Mouse (Mus musculus): ENCODE measurements around the gene Zfp449. TPM values are rescaled to one million over a fixed set of nuclear protein-coding genes. Genes with fewer than 3 reads are reported as not detected.

Zfp449 gene
- total and polyA plus RNA-seq, 2 experiments, result 0.10 to 0.37 TPM

GRCm38 (mm10) chrX:56404646-56405045 is 58.4 kb downstream of the Zfp449 start:
- TF ChIP-seq POLR2A (IDR thresholded peaks at IDR 0.05; ENCODE audit: extremely low read depth, insufficient read depth, low read length), result no peak
- TF ChIP-seq CTCF (IDR thresholded peaks at IDR 0.05; ENCODE audit: low read depth, low read length), result no peak
- 31% methylated on average over 2 of the region's 2 CpGs for WGBS
- no peak overlapping the region for H3K9ac ChIP-seq (ENCODE audit: low read depth, low read length)
- no peaks in the 10 kb centered on the region for H3K36me3 ChIP-seq (ENCODE audit: control insufficient read depth, insufficient read depth, low read length)
- H3K27ac ChIP-seq (replicated peaks; ENCODE audit: insufficient read depth, low read depth, low read length), result no peak overlapping the region
- no peaks in the 10 kb centered on the region for H3K79me2 ChIP-seq (ENCODE audit: control insufficient read depth, insufficient read depth, low read length)
- no peak overlapping the region for H3K4me3 ChIP-seq (ENCODE audit: insufficient read depth, low read depth, low read length)
- no peaks in the 10 kb centered on the region for H3K27me3 ChIP-seq (ENCODE audit: control insufficient read depth, insufficient read depth, low read length)
- H3K4me1 ChIP-seq (ENCODE audit: control insufficient read depth, insufficient read depth, low read length), result no peaks in the 10 kb centered on the region
- DNase-seq (ENCODE audit: extremely low read depth, low read depth, low spot score), result no peak

DNA sequence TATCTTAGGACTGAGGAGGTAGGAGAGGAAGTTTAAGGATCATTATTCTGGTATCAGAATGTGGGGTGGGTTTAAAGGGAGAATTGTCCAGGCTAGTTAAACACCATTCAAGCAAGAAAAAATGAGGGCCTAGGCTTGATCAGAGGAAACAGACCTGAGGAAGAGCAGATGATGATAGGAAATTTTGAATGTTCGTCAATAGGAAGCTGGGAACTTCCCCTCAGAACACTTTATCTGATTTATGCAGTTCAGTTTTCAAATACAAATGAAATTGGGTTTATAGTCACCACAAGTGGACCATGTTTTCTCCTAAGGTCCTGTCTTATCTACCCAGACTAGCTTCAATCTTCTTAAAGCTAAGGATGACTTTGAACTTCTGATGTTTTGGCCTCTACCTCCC is 59.3 kb downstream of the Zfp449 start:
- WGBS, result 50% methylated on average over 1 of the region's 1 CpGs
- Histone ChIP-seq H3K27me3 (ENCODE audit: control insufficient read depth, insufficient read depth, low read length) (no peaks in the 10 kb centered on the region), H3K9ac (ENCODE audit: low read depth, low read length) (no peak overlapping the region), H3K79me2 (ENCODE audit: control insufficient read depth, insufficient read depth, low read length) (no peaks in the 10 kb centered on the region), H3K36me3 (ENCODE audit: control insufficient read depth, insufficient read depth, low read length) (no peaks in the 10 kb centered on the region), H3K4me3 (ENCODE audit: insufficient read depth, low read depth, low read length) (no peak overlapping the region), H3K4me1 (ENCODE audit: control insufficient read depth, insufficient read depth, low read length) (no peaks in the 10 kb centered on the region), H3K27ac (replicated peaks; ENCODE audit: insufficient read depth, low read depth, low read length) (no peak overlapping the region)
- no peak for TF ChIP-seq POLR2A (IDR thresholded peaks at IDR 0.05; ENCODE audit: extremely low read depth, insufficient read depth, low read length)
- no peak for TF ChIP-seq CTCF (IDR thresholded peaks at IDR 0.05; ENCODE audit: low read depth, low read length)
- DNase-seq (ENCODE audit: extremely low read depth, low read depth, low spot score), result no peak

DNA sequence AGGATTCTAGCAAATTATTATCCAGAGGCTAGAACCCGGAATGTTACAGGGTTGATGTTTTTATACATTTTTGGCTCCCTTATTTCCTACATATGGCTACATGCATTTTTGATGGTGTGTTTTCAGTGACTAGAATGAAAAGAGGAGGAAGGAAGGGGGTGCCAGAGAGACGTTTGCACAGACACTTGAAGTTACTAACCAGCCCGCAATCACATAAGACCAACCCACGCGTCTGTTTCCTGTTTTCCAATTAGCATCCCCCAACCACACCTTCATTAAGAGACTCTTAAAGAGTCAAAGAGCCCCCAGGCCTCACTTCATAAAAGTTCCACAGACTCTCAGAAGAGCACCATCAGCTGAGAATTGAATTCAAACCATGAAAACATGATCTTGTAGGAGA is 59.9 kb downstream of the Zfp449 start:
- 68% methylated on average over 5 of the region's 5 CpGs for WGBS
- Histone ChIP-seq H3K36me3 (ENCODE audit: control insufficient read depth, insufficient read depth, low read length) (no peaks in the 10 kb centered on the region), H3K79me2 (ENCODE audit: control insufficient read depth, insufficient read depth, low read length) (no peaks in the 10 kb centered on the region), H3K27ac (replicated peaks; ENCODE audit: insufficient read depth, low read depth, low read length) (no peak overlapping the region), H3K4me3 (ENCODE audit: insufficient read depth, low read depth, low read length) (no peak overlapping the region), H3K4me1 (ENCODE audit: control insufficient read depth, insufficient read depth, low read length) (no peaks in the 10 kb centered on the region), H3K9ac (ENCODE audit: low read depth, low read length) (no peak overlapping the region), H3K27me3 (ENCODE audit: control insufficient read depth, insufficient read depth, low read length) (no peaks in the 10 kb centered on the region)
- no peak for TF ChIP-seq CTCF (IDR thresholded peaks at IDR 0.05; ENCODE audit: low read depth, low read length)
- no peak for TF ChIP-seq POLR2A (IDR thresholded peaks at IDR 0.05; ENCODE audit: extremely low read depth, insufficient read depth, low read length)
- no peak for DNase-seq (ENCODE audit: extremely low read depth, low read depth, low spot score)

Other genes with a start within 250 kb of the Zfp449 start
- 0.47 TPM in 1 of 2 replicates, not detected in the other for gene 3830403N18Rik, start 209.8 kb upstream of the Zfp449 start, total RNA-seq (2014; rRNA removed)
- not detected in 2 replicates for gene 3830403N18Rik, start 209.8 kb upstream of the Zfp449 start, polyA plus RNA-seq (2012; rRNA removed)
- not detected in 2 replicates for gene Gm773, start 133.5 kb upstream of the Zfp449 start, total RNA-seq (2014; rRNA removed)
- gene Gm773, start 133.5 kb upstream of the Zfp449 start, polyA plus RNA-seq (2012; rRNA removed), result not detected in 2 replicates
- gene Smim10l2a, start 28.2 kb downstream of the Zfp449 start, total RNA-seq (2014; rRNA removed), result 0.07 and 0.09 TPM in 2 replicates
- 0.05 and 0.12 TPM in 2 replicates for gene Smim10l2a, start 28.2 kb downstream of the Zfp449 start, polyA plus RNA-seq (2012; rRNA removed)
- gene Gm2174, start 101.6 kb downstream of the Zfp449 start, total RNA-seq (2014; rRNA removed), result not detected in 2 replicates
- not detected in 2 replicates for gene Gm2174, start 101.6 kb downstream of the Zfp449 start, polyA plus RNA-seq (2012; rRNA removed)
- 2.9 and 3.1 TPM in 2 replicates for gene Ints6l, start 108.5 kb downstream of the Zfp449 start, total RNA-seq (2014; rRNA removed)
- 0.81 and 1.2 TPM in 2 replicates for gene Ints6l, start 108.5 kb downstream of the Zfp449 start, polyA plus RNA-seq (2012; rRNA removed)
- gene Gm10477, start 178.3 kb downstream of the Zfp449 start, total RNA-seq (2014; rRNA removed), result not detected in 2 replicates
- gene Gm10477, start 178.3 kb downstream of the Zfp449 start, polyA plus RNA-seq (2012; rRNA removed), result not detected in 2 replicates
- gene Gm648, start 203.2 kb downstream of the Zfp449 start, total RNA-seq (2014; rRNA removed), result not detected in 2 replicates
- gene Gm648, start 203.2 kb downstream of the Zfp449 start, polyA plus RNA-seq (2012; rRNA removed), result not detected in 2 replicates

Measured in liver, adult 2 months (tissue).